Mouse (Mus musculus): ENCODE data around the gene Hcfc1r1. TPM values are rescaled to one million over a fixed set of nuclear protein-coding genes. Genes with fewer than 3 reads are reported as not detected.

Gene Hcfc1r1
- polyA plus RNA-seq, 1 experiment from 2014 or later: 297 TPM

- Histone ChIP-seq H3K4me2 (no peak overlapping the region), H3K4me3 (no peak overlapping the region), H3K9ac (no peak overlapping the region), H3K9me3 (no peaks in the 10 kb centered on the region), H3K4me1 (peaks cover 6% of the 10 kb centered on the region), H3K27ac (replicated peaks) (no peak overlapping the region), H3K27me3 (replicated peaks) (peaks cover 65% of the 10 kb centered on the region), H3K36me3 (no peaks in the 10 kb centered on the region)
- ATAC-seq (ENCODE audit: extremely low read depth, insufficient number of reproducible peaks, low FRiP score, low TSS enrichment): no peak
- 60% methylated on average over 1 of the region's 1 CpGs for WGBS
These were observed 21.1 kb downstream of the Hcfc1r1 start for GRCm38 (mm10) chr17:23694491-23694890.

- no peaks in the 10 kb centered on the region for H3K9me3 ChIP-seq
- H3K9ac ChIP-seq: no peak overlapping the region
- no peak overlapping the region for H3K4me3 ChIP-seq
- H3K27me3 ChIP-seq (replicated peaks): peaks cover 78% of the 10 kb centered on the region
- no peak overlapping the region for H3K4me2 ChIP-seq
- peaks cover 10% of the 10 kb centered on the region for H3K4me1 ChIP-seq
- ATAC-seq (ENCODE audit: extremely low read depth, insufficient number of reproducible peaks, low FRiP score, low TSS enrichment): no peak
- H3K36me3 ChIP-seq: no peaks in the 10 kb centered on the region
- no peak overlapping the region for H3K27ac ChIP-seq (replicated peaks)
- WGBS: 22% methylated on average over 3 of the region's 3 CpGs
These were observed 22.4 kb downstream of the Hcfc1r1 start for GRCm38 (mm10) chr17:23695801-23696200.

- WGBS: under 1% methylated on average over 85 of the region's 101 CpGs
- H3K4me1 ChIP-seq: peaks cover 10% of the 10 kb centered on the region
- H3K4me2 ChIP-seq: peak overlapping the region; percentile 100
- no peaks in the 10 kb centered on the region for H3K36me3 ChIP-seq
- peaks cover 89% of the 10 kb centered on the region for H3K27me3 ChIP-seq (replicated peaks)
- H3K27ac ChIP-seq (replicated peaks): no peak overlapping the region
- no peak for ATAC-seq (ENCODE audit: extremely low read depth, insufficient number of reproducible peaks, low FRiP score, low TSS enrichment)
- peak overlapping the region; percentile 81 for H3K9ac ChIP-seq
- peak overlapping the region; percentile 76 for H3K4me3 ChIP-seq
- no peaks in the 10 kb centered on the region for H3K9me3 ChIP-seq
These were observed 26.0 kb downstream of the Hcfc1r1 start for GRCm38 (mm10) chr17:23699131-23700077.

- Histone ChIP-seq H3K9me3 (no peaks in the 10 kb centered on the region), H3K27ac (replicated peaks) (no peak overlapping the region)
These were observed 26.7 kb downstream of the Hcfc1r1 start for GRCm38 (mm10) chr17:23700079-23700478.

GRCm38 (mm10) chr17:23703301-23703700 lies 29.9 kb downstream of the Hcfc1r1 start:
- Histone ChIP-seq H3K4me3 (no peak overlapping the region), H3K9me3 (no peaks in the 10 kb centered on the region), H3K9ac (no peak overlapping the region), H3K4me1 (peaks cover 10% of the 10 kb centered on the region), H3K36me3 (no peaks in the 10 kb centered on the region), H3K27ac (replicated peaks) (no peak overlapping the region), H3K27me3 (replicated peaks) (peaks cover 85% of the 10 kb centered on the region), H3K4me2 (no peak overlapping the region)
- 73% methylated on average over 9 of the region's 9 CpGs for WGBS
- ATAC-seq (ENCODE audit: extremely low read depth, insufficient number of reproducible peaks, low FRiP score, low TSS enrichment): no peak

More at GRCm38 (mm10) chr17:23700079-23700478, 26.7 kb downstream of the Hcfc1r1 start:
- H3K4me1 ChIP-seq: peaks cover 10% of the 10 kb centered on the region
- peak overlapping the region; percentile 100 for H3K4me2 ChIP-seq
- peak; percentile 86 for ATAC-seq (ENCODE audit: extremely low read depth, insufficient number of reproducible peaks, low FRiP score, low TSS enrichment)
- H3K36me3 ChIP-seq: no peaks in the 10 kb centered on the region
- WGBS: under 1% methylated on average over 28 of the region's 28 CpGs
- H3K27me3 ChIP-seq (replicated peaks): peaks cover 88% of the 10 kb centered on the region
- H3K4me3 ChIP-seq: peak overlapping the region; percentile 76
- peak overlapping the region; percentile 81 for H3K9ac ChIP-seq

- Histone ChIP-seq H3K36me3 (no peaks in the 10 kb centered on the region), H3K4me3 (no peak overlapping the region), H3K4me1 (0 out of 2 replicates have a peak, but pooled peaks cover 2% of the 10 kb centered on the region), H3K9ac (no peak overlapping the region), H3K4me2 (no peak overlapping the region), H3K27me3 (replicated peaks) (peaks cover 77% of the 10 kb centered on the region), H3K9me3 (no peaks in the 10 kb centered on the region), H3K27ac (replicated peaks) (no peak overlapping the region)
- 49% methylated on average over 7 of the region's 7 CpGs for WGBS
- ATAC-seq (ENCODE audit: extremely low read depth, insufficient number of reproducible peaks, low FRiP score, low TSS enrichment): no peak
These were observed 31.3 kb downstream of the Hcfc1r1 start for GRCm38 (mm10) chr17:23704741-23705140.

- Histone ChIP-seq H3K4me2 (no peak overlapping the region), H3K9me3 (no peaks in the 10 kb centered on the region), H3K4me1 (no peaks in the 10 kb centered on the region), H3K27ac (replicated peaks) (no peak overlapping the region), H3K27me3 (replicated peaks) (peaks cover 77% of the 10 kb centered on the region), H3K9ac (no peak overlapping the region), H3K36me3 (no peaks in the 10 kb centered on the region), H3K4me3 (no peak overlapping the region)
- ATAC-seq (ENCODE audit: extremely low read depth, insufficient number of reproducible peaks, low FRiP score, low TSS enrichment): no peak
- WGBS: 57% methylated on average over 7 of the region's 7 CpGs
These were observed 32.2 kb downstream of the Hcfc1r1 start for GRCm38 (mm10) chr17:23705525-23706104.

- Histone ChIP-seq H3K4me2 (no peak overlapping the region), H3K36me3 (no peaks in the 10 kb centered on the region), H3K4me3 (no peak overlapping the region), H3K27me3 (replicated peaks) (peaks cover 75% of the 10 kb centered on the region), H3K9me3 (no peaks in the 10 kb centered on the region), H3K27ac (replicated peaks) (no peak overlapping the region), H3K9ac (no peak overlapping the region), H3K4me1 (no peaks in the 10 kb centered on the region)
- ATAC-seq (ENCODE audit: extremely low read depth, insufficient number of reproducible peaks, low FRiP score, low TSS enrichment): no peak
- WGBS: 0% methylated on average over 3 of the region's 3 CpGs
These were observed 32.8 kb downstream of the Hcfc1r1 start for GRCm38 (mm10) chr17:23706212-23706611.

GRCm38 (mm10) chr17:23717003-23717402 lies 43.6 kb downstream of the Hcfc1r1 start:
- WGBS: 50% methylated on average over 2 of the region's 2 CpGs
- ATAC-seq (ENCODE audit: extremely low read depth, insufficient number of reproducible peaks, low FRiP score, low TSS enrichment): no peak
- no peak overlapping the region for H3K27ac ChIP-seq (replicated peaks)

GRCm38 (mm10) chr17:23719455-23719854 lies 46.1 kb downstream of the Hcfc1r1 start:
- H3K4me3 ChIP-seq: no peak overlapping the region
- no peaks in the 10 kb centered on the region for H3K4me1 ChIP-seq
- no peak overlapping the region for H3K27ac ChIP-seq (replicated peaks)
- no peaks in the 10 kb centered on the region for H3K9me3 ChIP-seq
- no peak overlapping the region for H3K4me2 ChIP-seq
- no peak overlapping the region for H3K9ac ChIP-seq
- H3K36me3 ChIP-seq: no peaks in the 10 kb centered on the region
- H3K27me3 ChIP-seq (replicated peaks): peaks cover 27% of the 10 kb centered on the region
- 23% methylated on average over 1 of the region's 1 CpGs for WGBS
- no peak for ATAC-seq (ENCODE audit: extremely low read depth, insufficient number of reproducible peaks, low FRiP score, low TSS enrichment)

More at GRCm38 (mm10) chr17:23717003-23717402, 43.6 kb downstream of the Hcfc1r1 start:
- H3K4me2 ChIP-seq: no peak overlapping the region
- no peaks in the 10 kb centered on the region for H3K36me3 ChIP-seq
- H3K4me1 ChIP-seq: no peaks in the 10 kb centered on the region
- no peak overlapping the region for H3K4me3 ChIP-seq
- no peak overlapping the region for H3K9ac ChIP-seq
- peaks cover 42% of the 10 kb centered on the region for H3K27me3 ChIP-seq (replicated peaks)
- H3K9me3 ChIP-seq: no peaks in the 10 kb centered on the region

GRCm38 (mm10) chr17:23721886-23722285 lies 48.5 kb downstream of the Hcfc1r1 start:
- Histone ChIP-seq H3K9ac (no peak overlapping the region), H3K27me3 (replicated peaks) (peaks cover 24% of the 10 kb centered on the region), H3K9me3 (no peaks in the 10 kb centered on the region), H3K4me2 (no peak overlapping the region), H3K4me3 (no peak overlapping the region), H3K36me3 (no peaks in the 10 kb centered on the region), H3K27ac (replicated peaks) (no peak overlapping the region), H3K4me1 (peaks cover 7% of the 10 kb centered on the region)
- WGBS: 83% methylated on average over 2 of the region's 2 CpGs
- no peak for ATAC-seq (ENCODE audit: extremely low read depth, insufficient number of reproducible peaks, low FRiP score, low TSS enrichment)

All from heart, embryonic 13.5 days (tissue).